Mouse (Mus musculus) lung, embryonic 16.5 days (tissue): ENCODE measurements around the gene Foxr1. TPM values are rescaled to one million over a fixed set of nuclear protein-coding genes. Genes with fewer than 3 reads are reported as not detected.

Experiments
- ATAC-seq: fragments of 200-750 bp; cut with Nextera tagmentation; 2 replicates; pipeline ENCODE4 v1.8.0; 2017; ENCODE audit warnings: low read depth, mild to moderate bottlenecking, moderate library complexity
- H3K27ac ChIP-seq: fragments of 300-500 bp; sonication (generic); 2 replicates; pipeline ENCODE4 v1.5.1; 2014; ENCODE audit warnings: mild to moderate bottlenecking, control low read depth, low read length
- H3K27me3 ChIP-seq: fragments of 300-500 bp; sonication (generic); 2 replicates; pipeline ENCODE4 v1.6.1; 2014; ENCODE audit warnings: low read depth, low read length, mixed read lengths; ENCODE audit not compliant: control insufficient read depth, insufficient read depth
- H3K36me3 ChIP-seq: fragments of 300-500 bp; sonication (generic); 2 replicates; pipeline ENCODE4 v1.6.1; 2014; ENCODE audit warnings: low read length; ENCODE audit not compliant: control insufficient read depth, insufficient read depth
- H3K4me1 ChIP-seq: fragments of 300-500 bp; sonication (generic); replicated peaks from 2 replicates; pipeline ENCODE4 v1.6.1; 2014; ENCODE audit warnings: low read length, mixed read lengths; ENCODE audit not compliant: control insufficient read depth, insufficient read depth
- H3K4me2 ChIP-seq: fragments of 300-500 bp; sonication (generic); 2 replicates; pipeline ENCODE4 v1.6.1; 2014; ENCODE audit warnings: low read depth, low read length, control low read depth
- H3K4me3 ChIP-seq: fragments of 300-500 bp; sonication (generic); 2 replicates; pipeline ENCODE4 v1.5.1; 2014; ENCODE audit warnings: mild to moderate bottlenecking, low read length, control low read depth
- H3K9ac ChIP-seq: fragments of 300-500 bp; sonication (generic); 2 replicates; pipeline ENCODE4 v1.6.1; 2014; ENCODE audit warnings: low read length, control low read depth
- H3K9me3 ChIP-seq: fragments of 300-500 bp; sonication (generic); 2 replicates; pipeline ENCODE4 v1.6.1; 2016; ENCODE audit warnings: low read length; ENCODE audit not compliant: control insufficient read depth
- WGBS: fragments of 180-500 bp; shearing (Covaris S2); extraction: QIAGEN DNeasy Blood & Tissue Kit; methylation state at CpG from one replicate; pipeline ENCODE4 v1.1.7; 2014; 5-methylcytosine and 5-hydroxymethylcytosine counted together
- polyA plus RNA-seq: library from polyadenylated mRNA; unstranded; fragments of >200 nt; fragmentation: Nextera tagmentation; extraction: Ambion mirVana; gene quantifications from 2 replicates; pipeline ENCODE4 v1.2.1, GENCODE M21; 2015

Gene Foxr1
- polyA plus RNA-seq, 1 experiment from 2014 or later, result not detected

DNA sequence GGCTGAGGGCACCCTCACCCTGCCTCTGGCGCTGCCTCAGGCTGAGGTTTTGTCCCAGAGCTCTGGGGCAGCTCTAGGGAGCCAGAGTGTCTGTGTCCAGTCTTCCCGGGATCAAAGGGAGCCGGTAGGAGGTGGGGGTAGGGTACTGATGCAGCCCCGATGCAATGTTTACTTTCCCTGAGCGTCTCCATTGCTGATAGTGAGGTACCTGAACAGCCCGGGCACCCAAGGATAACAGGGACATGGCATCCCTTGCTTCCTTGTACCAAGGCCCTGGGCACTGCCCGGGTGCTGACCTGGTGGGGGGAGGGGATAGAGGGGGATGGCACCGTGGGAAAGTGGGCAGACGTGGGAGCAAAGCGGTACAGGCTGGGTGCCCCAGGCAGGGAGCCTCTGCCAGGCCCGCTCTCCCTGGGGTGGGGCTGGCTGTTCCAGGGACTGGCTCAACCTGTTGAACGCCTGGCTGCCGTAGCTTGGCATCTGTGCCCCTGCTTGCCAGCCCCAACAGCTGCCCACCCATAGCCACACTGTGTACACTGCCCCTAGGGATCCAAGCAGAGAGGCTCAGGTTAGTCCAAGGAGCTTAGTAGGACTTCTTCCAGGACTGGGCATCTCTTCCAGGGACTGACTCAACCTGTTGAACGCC is 44.7 kb upstream of the Foxr1 start:
- H3K27me3 ChIP-seq, result no peaks in the 10 kb centered on the region
- no peak for ATAC-seq
- H3K4me1 ChIP-seq, result peaks cover 63% of the 10 kb centered on the region
- WGBS, result 18% methylated on average over 14 of the region's 14 CpGs
- peak overlapping the region; percentile 80 for H3K4me2 ChIP-seq
- H3K4me3 ChIP-seq, result peak overlapping the region; percentile 97
- peak overlapping the region; percentile 98 for H3K27ac ChIP-seq
- H3K9ac ChIP-seq, result peak overlapping the region; percentile 98
- H3K9me3 ChIP-seq, result no peaks in the 10 kb centered on the region
- H3K36me3 ChIP-seq, result no peaks in the 10 kb centered on the region

DNA sequence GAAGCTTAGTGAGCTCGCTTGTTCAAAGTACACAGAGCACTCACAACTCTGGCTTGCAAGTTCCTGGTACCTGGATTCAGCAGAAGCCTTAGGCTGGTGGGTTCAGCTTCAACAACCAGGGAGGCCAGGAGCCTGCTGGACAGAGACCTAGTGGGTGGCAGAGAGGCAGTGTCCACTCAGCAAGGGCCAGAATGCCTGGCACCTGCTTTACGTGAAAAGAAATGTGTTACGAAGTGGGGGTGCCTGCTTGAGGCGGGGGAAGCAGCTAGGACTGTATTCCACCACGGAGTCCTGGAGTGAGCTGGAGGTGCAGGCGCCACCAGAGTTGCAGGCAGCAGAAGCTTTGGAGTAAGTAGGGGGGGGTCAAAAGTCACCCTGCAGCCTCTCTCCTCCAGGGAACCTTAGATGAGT is 44.2 kb upstream of the Foxr1 start:
- 15% methylated on average over 6 of the region's 6 CpGs for WGBS
- no peaks in the 10 kb centered on the region for H3K27me3 ChIP-seq
- no peaks in the 10 kb centered on the region for H3K36me3 ChIP-seq
- H3K27ac ChIP-seq, result peak overlapping the region; percentile 98
- peak overlapping the region; percentile 98 for H3K9ac ChIP-seq
- H3K4me3 ChIP-seq, result peak overlapping the region; percentile 97
- H3K9me3 ChIP-seq, result no peaks in the 10 kb centered on the region
- ATAC-seq, result no peak
- peaks cover 63% of the 10 kb centered on the region for H3K4me1 ChIP-seq
- peak overlapping the region; percentile 80 for H3K4me2 ChIP-seq

- peak overlapping the region; percentile 80 for H3K4me2 ChIP-seq
- H3K27ac ChIP-seq, result peak overlapping the region; percentile 98
- H3K4me1 ChIP-seq, result peaks cover 60% of the 10 kb centered on the region
- ATAC-seq, result no peak
- H3K9ac ChIP-seq, result peak overlapping the region; percentile 98
- no peaks in the 10 kb centered on the region for H3K36me3 ChIP-seq
- H3K9me3 ChIP-seq, result no peaks in the 10 kb centered on the region
- H3K4me3 ChIP-seq, result peak overlapping the region; percentile 97
- 7% methylated on average over 7 of the region's 7 CpGs for WGBS
- no peaks in the 10 kb centered on the region for H3K27me3 ChIP-seq
Measured at GRCm38 (mm10) chr9:44484311-44485104, 43.6 kb upstream of the Foxr1 start.

DNA sequence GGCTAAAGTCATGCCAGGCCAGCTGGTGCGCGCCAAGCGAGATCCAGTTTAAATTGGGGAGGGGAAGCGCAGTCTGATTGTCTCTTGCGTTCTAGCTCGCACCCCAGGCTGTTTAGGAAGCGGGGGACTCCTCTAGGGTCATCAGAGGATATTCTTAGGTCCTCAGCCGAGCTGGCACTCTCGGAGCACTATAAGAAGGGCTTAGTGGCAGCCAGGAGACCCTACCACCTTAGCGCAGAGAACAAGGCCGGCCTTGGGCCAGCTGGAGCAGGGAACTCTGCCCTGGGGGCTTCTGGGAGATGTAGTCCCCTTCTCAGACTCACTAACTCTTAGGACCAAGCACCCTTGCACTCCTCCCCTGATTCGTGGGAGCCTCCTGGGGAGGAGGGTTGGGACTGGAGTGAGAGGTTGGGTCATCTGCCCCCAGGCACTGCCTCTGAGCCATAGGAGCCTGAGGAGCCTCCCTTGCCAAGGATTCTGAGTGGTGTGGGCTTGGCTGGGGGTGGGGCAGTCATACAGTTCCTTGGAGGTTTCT is 42.6 kb upstream of the Foxr1 start:
- H3K36me3 ChIP-seq, result no peaks in the 10 kb centered on the region
- peak; percentile 26 for ATAC-seq
- H3K4me3 ChIP-seq, result peak overlapping the region; percentile 97
- H3K9me3 ChIP-seq, result no peaks in the 10 kb centered on the region
- H3K4me1 ChIP-seq, result peaks cover 50% of the 10 kb centered on the region
- peak overlapping the region; percentile 80 for H3K4me2 ChIP-seq
- H3K9ac ChIP-seq, result peak overlapping the region; percentile 98
- H3K27ac ChIP-seq, result peak overlapping the region; percentile 98
- no peaks in the 10 kb centered on the region for H3K27me3 ChIP-seq
- WGBS, result 0% methylated on average over 12 of the region's 12 CpGs

- Histone ChIP-seq H3K4me3 (peak overlapping the region; percentile 97), H3K9ac (peak overlapping the region; percentile 98), H3K36me3 (no peaks in the 10 kb centered on the region), H3K27me3 (no peaks in the 10 kb centered on the region), H3K4me2 (peak overlapping the region; percentile 80), H3K27ac (peak overlapping the region; percentile 98), H3K9me3 (no peaks in the 10 kb centered on the region), H3K4me1 (peaks cover 45% of the 10 kb centered on the region)
- WGBS, result 0% methylated on average over 38 of the region's 39 CpGs
- ATAC-seq, result no peak
Measured at GRCm38 (mm10) chr9:44483041-44483509, 42.1 kb upstream of the Foxr1 start.

DNA sequence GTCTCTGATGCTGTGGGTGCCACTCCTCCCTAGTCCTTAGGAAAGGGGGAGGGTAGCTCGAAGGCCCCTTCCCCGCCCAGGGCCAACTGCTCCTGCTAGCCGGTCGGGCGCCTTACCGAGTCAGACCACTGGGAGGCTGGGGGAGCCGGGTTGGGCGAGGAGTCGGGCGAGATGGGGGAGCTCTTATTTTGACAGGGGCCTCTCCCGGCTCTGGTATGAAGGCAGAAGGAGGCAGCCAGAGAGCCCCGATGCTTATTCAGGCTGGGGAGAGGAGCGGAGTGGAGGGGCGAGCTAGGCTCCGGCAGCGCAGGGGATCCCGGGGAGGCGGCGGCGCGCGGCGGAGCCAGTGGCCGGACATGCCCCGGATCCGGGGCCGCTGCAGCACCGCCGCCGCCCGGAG is 41.6 kb upstream of the Foxr1 start, which contains the start of gene Bcl9l:
Bcl9l (plus strand) TSS at position 274 of the 400 bp plus-strand sequence.
- H3K4me1 ChIP-seq, result peaks cover 42% of the 10 kb centered on the region
- WGBS, result 0% methylated on average over 12 of the region's 31 CpGs
- peak within 1 kb of the TSS; percentile 80 for H3K4me2 ChIP-seq
- no peaks in the 10 kb centered on the region for H3K36me3 ChIP-seq
- ATAC-seq, result peak; percentile 42
- H3K27me3 ChIP-seq, result no peaks in the 10 kb centered on the region
- H3K9me3 ChIP-seq, result no peaks in the 10 kb centered on the region
- peak within 1 kb of the TSS; percentile 97 for H3K4me3 ChIP-seq
- H3K27ac ChIP-seq, result peak within 1 kb of the TSS; percentile 98
- peak within 1 kb of the TSS; percentile 98 for H3K9ac ChIP-seq

- H3K4me2 ChIP-seq, result peak overlapping the region; percentile 80
- no peak for ATAC-seq
- H3K9me3 ChIP-seq, result no peaks in the 10 kb centered on the region
- peak overlapping the region; percentile 98 for H3K27ac ChIP-seq
- H3K27me3 ChIP-seq, result no peaks in the 10 kb centered on the region
- no peaks in the 10 kb centered on the region for H3K36me3 ChIP-seq
- H3K4me3 ChIP-seq, result peak overlapping the region; percentile 97
- H3K4me1 ChIP-seq, result peaks cover 45% of the 10 kb centered on the region
- 8% methylated on average over 3 of the region's 3 CpGs for WGBS
- peak overlapping the region; percentile 98 for H3K9ac ChIP-seq
Measured at GRCm38 (mm10) chr9:44482112-44482511, 41.2 kb upstream of the Foxr1 start.

DNA sequence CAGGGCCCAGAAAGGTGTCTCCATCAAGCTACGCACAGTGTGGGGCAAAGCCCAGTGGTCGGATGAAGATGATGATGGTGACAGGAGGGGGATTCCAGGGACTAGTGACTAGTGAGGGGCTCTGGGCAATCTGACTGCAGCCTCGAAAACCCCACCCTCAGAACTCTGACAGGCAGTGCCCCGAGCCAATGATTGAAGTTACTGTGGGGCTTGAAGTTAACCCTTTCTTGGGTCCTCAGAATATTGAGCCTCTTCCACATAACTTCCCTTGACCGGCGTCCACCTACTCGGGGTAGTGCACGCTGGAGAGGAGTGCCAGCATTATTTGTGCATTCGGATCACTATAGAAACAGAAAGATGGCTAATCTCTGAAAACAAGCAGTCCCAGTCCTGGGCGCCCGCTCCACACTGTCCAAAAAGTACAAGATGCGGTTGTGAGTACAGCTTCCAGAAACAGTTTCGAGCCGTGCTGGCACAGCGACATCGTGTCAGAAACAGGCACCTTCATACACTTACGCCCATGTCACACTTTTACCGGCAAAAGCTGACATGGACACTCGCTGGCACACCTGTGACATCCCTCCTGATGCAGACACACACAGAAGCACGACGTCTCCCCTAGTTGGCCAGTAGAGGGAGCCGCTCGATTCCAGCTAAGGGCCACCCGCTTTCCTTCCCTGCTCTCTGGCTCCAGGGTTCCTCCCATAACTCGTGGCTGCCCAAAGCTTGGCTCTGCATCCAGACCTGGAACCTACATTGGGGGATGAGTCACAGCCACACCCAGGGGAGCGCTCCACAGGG is 38.9 kb upstream of the Foxr1 start:
- Histone ChIP-seq H3K4me1 (peaks cover 26% of the 10 kb centered on the region), H3K36me3 (no peaks in the 10 kb centered on the region), H3K4me2 (peak overlapping the region; percentile 98), H3K4me3 (peak overlapping the region; percentile 86), H3K27ac (peak overlapping the region; percentile 100), H3K9me3 (no peaks in the 10 kb centered on the region), H3K27me3 (no peaks in the 10 kb centered on the region), H3K9ac (peak overlapping the region; percentile 96)
- ATAC-seq, result peak; percentile 47
- 0% methylated on average over 26 of the region's 26 CpGs for WGBS
